In genomic region chr2:20290982-20291740, GRCm38 (mm10) we compare ENCODE assay signal across 14 mouse cellular contexts.
A peak's percentile ranks its signal among the peaks of the same experiment; 100 is the strongest.
DNase-seq lines count a peak whose midpoint lies in the region; ATAC-seq and TF ChIP-seq lines count a peak whose summit lies in the region.
"Had no signal": no experiment of that assay in that cellular context is flagged by ENCODE, and none has a peak within 500 bp of the region (broad histone marks: within the 10 kb centered on the region; RNA-seq: fewer than 3 reads in every experiment).

No protein-coding gene starts in this region.

- H3K4me2 ChIP-seq in limb, embryonic 14.5 days (replicated peaks; ENCODE audit: low read depth, low read length, severe bottlenecking): no peak overlapping the region
- H3K4me2 ChIP-seq: embryonic facial prominence, embryonic 13.5 days; forebrain, embryonic 13.5 days; neural tube, embryonic 12.5 days had no signal

- 26% methylated on average over 4 of the region's 4 CpGs for WGBS in limb, embryonic 14.5 days
- 25% methylated on average over 4 of the region's 4 CpGs for WGBS in limb, embryonic 10.5 days

- peak; percentile 21 for DNase-seq in limb, embryonic 14.5 days (ENCODE audit: low spot score)
- DNase-seq in limb, embryonic 10.5 days (ENCODE audit: low spot score): no peak
- DNase-seq in Patski (ENCODE audit: low read depth, low spot score): peak; percentile 2
- peak; percentile 67 for DNase-seq in embryo, embryonic 10.5 days (ENCODE audit: low spot score)
- DNase-seq in fibroblast of lung, adult 2 months (ENCODE audit: low read depth): peak; percentile 36
- no peak for DNase-seq in left cerebral cortex, postnatal 25 days (ENCODE audit: low spot score in 2 of 2)
- DNase-seq: cerebellum, postnatal 10 days; heart, adult 11 months; right cerebral cortex, postnatal 25 days; thymus, postnatal 25 days had no signal

- H3K9me3 ChIP-seq in limb, embryonic 14.5 days (ENCODE audit: control insufficient read depth, low read length): no peaks in the 10 kb centered on the region
- no peaks in the 10 kb centered on the region for H3K9me3 ChIP-seq in limb, embryonic 10.5 days (replicated peaks)
- H3K9me3 ChIP-seq: embryonic facial prominence, embryonic 13.5 days; forebrain, embryonic 13.5 days; neural tube, embryonic 12.5 days had no signal

- no peak overlapping the region for H3K9ac ChIP-seq in limb, embryonic 14.5 days (ENCODE audit: low read depth, low read length, severe bottlenecking)
- H3K9ac ChIP-seq: embryonic facial prominence, embryonic 13.5 days; forebrain, embryonic 13.5 days; neural tube, embryonic 12.5 days had no signal

- no peaks in the 10 kb centered on the region for H3K36me3 ChIP-seq in limb, embryonic 14.5 days (ENCODE audit: control insufficient read depth, insufficient read depth, low read length)
- H3K36me3 ChIP-seq in limb, embryonic 10.5 days: no peaks in the 10 kb centered on the region
- H3K36me3 ChIP-seq: embryonic facial prominence, embryonic 13.5 days; neural tube, embryonic 12.5 days had no signal

- TF ChIP-seq POLR2A in limb, embryonic 14.5 days (IDR thresholded peaks at IDR 0.05; ENCODE audit: borderline replicate concordance, extremely low read depth, insufficient read depth, insufficient read length): no peak

- POLR2A ChIA-PET in Patski (lab: Charles Lee): interaction anchor here (0.6 kb wide), 1 partner anchor 562 kb away, joined by 3 read pairs; no protein-coding TSS in a partner anchor

- H3K27me3 ChIP-seq in limb, embryonic 14.5 days (ENCODE audit: control insufficient read depth, insufficient read depth, low read length): no peaks in the 10 kb centered on the region
- H3K27me3 ChIP-seq in limb, embryonic 10.5 days (ENCODE audit: low read depth, poor library complexity, severe bottlenecking): no peaks in the 10 kb centered on the region
- H3K27me3 ChIP-seq in Patski: no peaks in the 10 kb centered on the region
- H3K27me3 ChIP-seq: embryonic facial prominence, embryonic 13.5 days; forebrain, embryonic 13.5 days; neural tube, embryonic 12.5 days had no signal

- ATAC-seq in limb, embryonic 14.5 days (ENCODE audit: low FRiP score, low read depth): no peak
- no peak for ATAC-seq in Patski
- ATAC-seq in erythroid progenitor cell, adult 5-6 weeks (replicated peaks; ENCODE audit: low FRiP score, poor library complexity, severe bottlenecking): no peak
- ATAC-seq: forebrain, embryonic 13.5 days had no signal

- no peak overlapping the region for H3K27ac ChIP-seq in limb, embryonic 14.5 days (replicated peaks; ENCODE audit: low read depth, low read length)
- H3K27ac ChIP-seq in limb, embryonic 10.5 days: no peak overlapping the region
- H3K27ac ChIP-seq: embryonic facial prominence, embryonic 13.5 days; forebrain, embryonic 13.5 days; neural tube, embryonic 12.5 days had no signal

- in situ Hi-C loops in Patski (cut with MboI; ENCODE audit: low pct_unique_long_range_greater_than_20kb): loop anchor here (5.0 kb wide), 1 partner anchor 46 kb away; no protein-coding TSS in a partner anchor

- no peak overlapping the region for H3K4me3 ChIP-seq in limb, embryonic 14.5 days (replicated peaks; ENCODE audit: low read length)
- no peak overlapping the region for H3K4me3 ChIP-seq in limb, embryonic 10.5 days
- H3K4me3 ChIP-seq: embryonic facial prominence, embryonic 13.5 days; forebrain, embryonic 13.5 days; neural tube, embryonic 12.5 days had no signal

- CTCF ChIA-PET in Patski (lab: Charles Lee): interaction anchor here (1.2 kb wide), 1 partner anchor 10 kb away, joined by 5 read pairs; no protein-coding TSS in a partner anchor

- no peak for TF ChIP-seq CTCF in Patski (IDR thresholded peaks at IDR 0.05)

- intact Hi-C loops in left cerebral cortex, postnatal 25 days (cut with DNase I): no loop called here

- H3K4me1 ChIP-seq in limb, embryonic 14.5 days (ENCODE audit: control insufficient read depth, insufficient read depth, low read length): peaks cover 5% of the 10 kb centered on the region; the same call in 1 of the 2 replicates
- H3K4me1 ChIP-seq in limb, embryonic 10.5 days: no peaks in the 10 kb centered on the region
- H3K4me1 ChIP-seq: forebrain, embryonic 13.5 days had no signal

Comparison
In these comparisons a context has a peak if more than half of its experiments do, and no peak if none do; other contexts are left out.
1. DNase-seq: peak in limb, embryonic 14.5 days (single experiment), Patski (single experiment), embryo, embryonic 10.5 days (single experiment) and fibroblast of lung, adult 2 months (single experiment); none in limb, embryonic 10.5 days (single experiment) and left cerebral cortex, postnatal 25 days (0 of 2).